Mouse (Mus musculus): Measurements from ENCODE around the gene Hs3st1.

DNA sequence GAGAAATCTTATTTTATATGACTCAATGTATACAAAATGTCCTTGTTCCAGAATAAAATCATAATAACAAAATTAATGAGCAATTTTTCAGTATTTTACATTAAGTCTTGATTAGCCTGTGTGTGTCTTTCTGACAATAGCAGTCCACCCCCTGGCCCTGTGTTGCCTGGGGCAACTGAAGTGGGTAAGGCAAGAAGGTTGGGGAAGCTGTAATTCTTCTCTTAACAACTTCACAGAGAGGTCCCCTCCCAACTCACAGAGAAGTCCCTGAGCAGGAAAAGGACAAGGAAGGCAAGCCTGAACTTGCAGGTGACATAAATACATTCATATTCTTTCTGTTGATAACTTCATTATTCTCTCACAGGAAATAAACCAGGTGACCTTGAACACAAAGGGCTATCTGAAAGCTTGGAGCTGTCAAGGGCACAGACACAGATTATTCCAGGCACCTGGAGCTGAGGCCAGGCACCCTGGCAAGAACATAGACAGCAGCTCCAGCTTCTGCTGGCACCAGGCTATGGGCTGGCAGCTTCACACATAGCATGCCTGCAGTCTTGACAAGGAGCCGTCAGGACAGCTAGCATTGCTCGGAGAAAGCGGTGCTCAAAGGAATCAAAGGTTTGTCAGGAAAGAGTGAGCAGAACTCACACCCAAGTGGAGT, 134.9 kb downstream of the Hs3st1 start:
- no peak for TF ChIP-seq CTCF (IDR thresholded peaks at IDR 0.05; ENCODE audit: extremely low read depth, insufficient read depth, low read length)
- no peak for TF ChIP-seq POLR2A (IDR thresholded peaks at IDR 0.05; ENCODE audit: extremely low read depth, insufficient read depth, low read length)

Data from cortical plate, adult 2 months (tissue).